Mouse (Mus musculus) hindbrain, embryonic 10.5 days (tissue): ENCODE measurements around the gene Arhgap19. TPM values are rescaled to one million over a fixed set of nuclear protein-coding genes. Genes with fewer than 3 reads are reported as not detected.
A peak's percentile ranks its signal among the peaks of the same experiment; 100 is the strongest.

Source experiments
- DNase-seq: peaks from one replicate; pipeline ENCODE4 v3.0.0-alpha.2; 2017; ENCODE audit warnings: low spot score
- H3K27ac ChIP-seq: fragments of 300-500 bp; sonication (generic); 2 replicates; pipeline ENCODE4 v1.5.1; 2016; ENCODE audit warnings: mild to moderate bottlenecking, moderate library complexity
- H3K27me3 ChIP-seq: fragments of 300-500 bp; sonication (generic); 2 replicates; pipeline ENCODE4 v1.6.1; 2016; ENCODE audit warnings: mild to moderate bottlenecking; ENCODE audit not compliant: poor library complexity, insufficient read depth, severe bottlenecking
- H3K36me3 ChIP-seq: fragments of 300-500 bp; sonication (generic); 2 replicates; pipeline ENCODE4 v1.6.1; 2016; ENCODE audit warnings: mild to moderate bottlenecking, moderate library complexity
- H3K4me1 ChIP-seq: fragments of 300-500 bp; sonication (generic); replicated peaks from 2 replicates; pipeline ENCODE4 v1.6.1; 2016; ENCODE audit warnings: mild to moderate bottlenecking
- H3K4me3 ChIP-seq: fragments of 300-500 bp; sonication (generic); 2 replicates; pipeline ENCODE4 v1.5.1; 2016; ENCODE audit warnings: mild to moderate bottlenecking, moderate library complexity
- H3K9me3 ChIP-seq: fragments of 300-500 bp; sonication (generic); 2 replicates; pipeline ENCODE4 v1.6.1; 2016; ENCODE audit warnings: mild to moderate bottlenecking, moderate library complexity
- WGBS: fragments of 180-500 bp; shearing (Covaris S2); methylation state at CpG from one replicate; pipeline ENCODE4 v1.1.7; 2016; 5-methylcytosine and 5-hydroxymethylcytosine counted together
- polyA plus RNA-seq: library from polyadenylated mRNA; unstranded; fragments of >200 nt; fragmentation: Nextera tagmentation; extraction: Ambion mirVana; gene quantifications from 2 replicates; pipeline ENCODE4 v1.2.1, GENCODE M21; 2016

Gene Arhgap19
- polyA plus RNA-seq, 1 experiment from 2014 or later = 27.9 TPM

GRCm38 (mm10) chr19:41745941-41746557, 55.8 kb downstream of the Arhgap19 start:
- Histone ChIP-seq H3K27me3 (peaks cover 99% of the 10 kb centered on the region), H3K4me1 (peaks cover 80% of the 10 kb centered on the region), H3K27ac (peak overlapping the region; percentile 79), H3K4me3 (0 out of 2 replicates have a peak overlapping the region, but pooled peaks have one; percentile 3), H3K9me3 (no peaks in the 10 kb centered on the region), H3K36me3 (no peaks in the 10 kb centered on the region)
- peak; percentile 49 for DNase-seq
- 50% methylated on average over 15 of the region's 15 CpGs for WGBS

GRCm38 (mm10) chr19:41743396-41743795, 58.5 kb downstream of the Arhgap19 start, which contains the start of gene Slit1:
Gene Slit1, minus strand, starts transcription at chr19:41743665.
- Histone ChIP-seq H3K4me1 (peaks cover 91% of the 10 kb centered on the region), H3K27ac (peak within 1 kb of the TSS; percentile 85), H3K4me3 (peak within 1 kb of the TSS; percentile 67), H3K9me3 (no peaks in the 10 kb centered on the region), H3K36me3 (no peaks in the 10 kb centered on the region), H3K27me3 (peaks cover 99% of the 10 kb centered on the region)
- DNase-seq = peak; percentile 59
- under 1% methylated on average over 44 of the region's 44 CpGs for WGBS

- DNase-seq = no peak
- no peaks in the 10 kb centered on the region for H3K9me3 ChIP-seq
- H3K27me3 ChIP-seq = peaks cover 99% of the 10 kb centered on the region
- H3K36me3 ChIP-seq = no peaks in the 10 kb centered on the region
- peak overlapping the region; percentile 68; the same call in 1 of the 2 replicates for H3K27ac ChIP-seq
- WGBS = 14% methylated on average over 4 of the region's 4 CpGs
- H3K4me3 ChIP-seq = peak overlapping the region; percentile 38; the same call in 1 of the 2 replicates
- H3K4me1 ChIP-seq = peaks cover 87% of the 10 kb centered on the region
Observed at GRCm38 (mm10) chr19:41738896-41739295, 63.0 kb downstream of the Arhgap19 start.

- Histone ChIP-seq H3K27me3 (peaks cover 98% of the 10 kb centered on the region), H3K27ac (peak overlapping the region; percentile 68), H3K4me3 (peak overlapping the region; percentile 38), H3K4me1 (peaks cover 86% of the 10 kb centered on the region), H3K9me3 (no peaks in the 10 kb centered on the region), H3K36me3 (peaks cover 3% of the 10 kb centered on the region; the same call in 1 of the 2 replicates)
- whole genome bisulfite sequencing = 13% methylated on average over 14 of the region's 14 CpGs
- no peak for DNase-seq
Observed at GRCm38 (mm10) chr19:41738429-41738805, 63.4 kb downstream of the Arhgap19 start.

GRCm38 (mm10) chr19:41737657-41738428, 64.0 kb downstream of the Arhgap19 start:
- H3K9me3 ChIP-seq = no peaks in the 10 kb centered on the region
- WGBS = 3% methylated on average over 18 of the region's 18 CpGs
- peaks cover 81% of the 10 kb centered on the region for H3K4me1 ChIP-seq
- H3K27ac ChIP-seq = peak overlapping the region; percentile 68
- peak overlapping the region; percentile 38 for H3K4me3 ChIP-seq
- H3K27me3 ChIP-seq = peaks cover 98% of the 10 kb centered on the region
- peaks cover 5% of the 10 kb centered on the region; the same call in 1 of the 2 replicates for H3K36me3 ChIP-seq
- no peak for DNase-seq

GRCm38 (mm10) chr19:41734685-41735084, 67.2 kb downstream of the Arhgap19 start:
- Histone ChIP-seq H3K4me1 (peaks cover 51% of the 10 kb centered on the region), H3K4me3 (no peak overlapping the region), H3K36me3 (peaks cover 25% of the 10 kb centered on the region; the same call in 1 of the 2 replicates), H3K9me3 (peaks cover 11% of the 10 kb centered on the region), H3K27me3 (peaks cover 74% of the 10 kb centered on the region), H3K27ac (peak overlapping the region; percentile 67)
- DNase-seq = peak; percentile 38
- WGBS = 20% methylated on average over 10 of the region's 10 CpGs

GRCm38 (mm10) chr19:41725491-41725890, 76.4 kb downstream of the Arhgap19 start:
- H3K4me1 ChIP-seq = peaks cover 30% of the 10 kb centered on the region
- WGBS = 49% methylated on average over 2 of the region's 2 CpGs
- H3K27ac ChIP-seq = no peak overlapping the region
- no peaks in the 10 kb centered on the region for H3K9me3 ChIP-seq
- no peak for DNase-seq
- no peak overlapping the region for H3K4me3 ChIP-seq
- H3K27me3 ChIP-seq = peaks cover 65% of the 10 kb centered on the region
- peaks cover 31% of the 10 kb centered on the region for H3K36me3 ChIP-seq

- Histone ChIP-seq H3K4me1 (peaks cover 31% of the 10 kb centered on the region), H3K27me3 (peaks cover 71% of the 10 kb centered on the region), H3K9me3 (no peaks in the 10 kb centered on the region), H3K36me3 (peaks cover 29% of the 10 kb centered on the region), H3K4me3 (no peak overlapping the region), H3K27ac (no peak overlapping the region)
- 35% methylated on average over 9 of the region's 9 CpGs for WGBS
- peak; percentile 60 for DNase-seq
Observed at GRCm38 (mm10) chr19:41724831-41725470, 76.9 kb downstream of the Arhgap19 start.

- Histone ChIP-seq H3K4me3 (no peak overlapping the region), H3K27ac (peak overlapping the region; percentile 43), H3K27me3 (peaks cover 77% of the 10 kb centered on the region), H3K4me1 (peaks cover 47% of the 10 kb centered on the region), H3K36me3 (peaks cover 19% of the 10 kb centered on the region), H3K9me3 (no peaks in the 10 kb centered on the region)
- no peak for DNase-seq
- WGBS = 22% methylated on average over 2 of the region's 2 CpGs
Observed at GRCm38 (mm10) chr19:41723337-41723736, 78.5 kb downstream of the Arhgap19 start.

GRCm38 (mm10) chr19:41719436-41719835, 82.4 kb downstream of the Arhgap19 start:
- peaks cover 95% of the 10 kb centered on the region for H3K27me3 ChIP-seq
- no peaks in the 10 kb centered on the region for H3K36me3 ChIP-seq
- peaks cover 72% of the 10 kb centered on the region for H3K4me1 ChIP-seq
- no peaks in the 10 kb centered on the region for H3K9me3 ChIP-seq
- 79% methylated on average over 8 of the region's 8 CpGs for WGBS
- H3K27ac ChIP-seq = 0 out of 2 replicates have a peak overlapping the region, but pooled peaks have one; percentile 1
- DNase-seq = no peak
- H3K4me3 ChIP-seq = no peak overlapping the region
